Mouse (Mus musculus) granulocyte monocyte progenitor cell, adult 5-6 weeks (primary cell): Measurements from ENCODE around the gene Scaf1. TPM values are rescaled to one million over a fixed set of nuclear protein-coding genes. Genes with fewer than 3 reads are reported as not detected.
"Not testable (repeated sequence)": the region's sequence is repeated elsewhere in the genome, so short reads cannot be mapped to it uniquely, and the experiment has no call there.

Source experiments
- ATAC-seq: replicated peaks from 2 replicates; pipeline ENCODE4 v1.8.0; 2016; ENCODE audit warnings: mild to moderate bottlenecking, moderate TSS enrichment, inconsistent platforms; ENCODE audit not compliant: poor library complexity, severe bottlenecking
- total RNA-seq, 2 experiments: library from RNA; stranded (forward) in 1 of 2; stranded (reverse) in 1 of 2; fragments of 200-712, 200-1000 nt in 1 of 2; fragments of >200 nt in 1 of 2; fragmentation: Nextera tagmentation in 1 of 2; gene quantifications; 2 replicates each; pipeline ENCODE4 v1.2.3; 2014 to 2017

Gene Scaf1
- total RNA-seq, 2 experiments from 2014 or later = 15.7 to 28.6 TPM

GRCm38 (mm10) chr7:45046853-45047350 is 30.7 kb upstream of the Scaf1 start:
- ATAC-seq = no peak

DNA sequence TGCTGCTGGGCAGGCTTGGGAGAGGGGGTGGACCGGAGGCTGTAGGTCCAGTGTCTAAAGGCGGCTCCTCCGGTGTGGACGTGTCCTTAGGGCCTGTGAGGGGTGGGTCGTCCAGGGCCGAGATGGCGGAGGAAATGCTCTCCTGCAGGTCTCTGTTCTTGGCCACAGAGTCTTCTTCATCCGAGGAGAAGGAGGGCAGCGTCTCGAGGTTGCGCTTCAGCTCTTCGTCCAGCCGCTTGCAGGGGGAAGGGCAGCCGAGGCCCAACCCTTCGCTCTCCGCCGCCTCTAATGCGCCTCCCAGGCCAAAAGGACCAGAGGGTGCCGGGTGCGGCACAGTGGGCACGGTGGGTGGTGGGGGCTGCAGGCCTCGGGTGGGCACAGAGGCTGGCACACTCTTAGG is 29.6 kb upstream of the Scaf1 start:
- no peak for ATAC-seq

GRCm38 (mm10) chr7:45043307-45043706 is 27.1 kb upstream of the Scaf1 start:
- ATAC-seq = no peak

- no peak for ATAC-seq
Measured at GRCm38 (mm10) chr7:45040851-45041250, 24.7 kb upstream of the Scaf1 start.

- ATAC-seq = no peak
Measured at GRCm38 (mm10) chr7:45038411-45038810, 22.2 kb upstream of the Scaf1 start.

GRCm38 (mm10) chr7:45037720-45038361 is 21.7 kb upstream of the Scaf1 start:
- peak; percentile 79 for ATAC-seq

DNA sequence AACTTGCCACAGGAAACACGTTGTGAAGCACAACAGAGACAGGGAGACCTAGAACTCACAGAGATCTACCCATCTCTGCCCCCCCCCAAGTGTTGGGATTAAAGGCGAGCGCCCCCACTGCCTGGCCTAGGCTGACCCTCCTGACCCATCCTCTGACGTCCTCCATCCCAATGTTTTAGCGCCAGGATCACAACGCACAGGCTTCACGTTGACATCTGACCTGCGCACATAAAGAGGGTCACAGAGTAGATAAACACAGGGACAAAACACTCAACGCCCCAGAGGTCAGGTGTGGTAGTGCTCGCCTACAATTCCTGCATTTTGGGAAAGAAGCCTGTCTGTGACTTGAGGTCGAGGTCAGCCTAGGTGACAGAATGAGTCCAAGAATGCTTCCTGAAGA is 20.5 kb upstream of the Scaf1 start:
- no peak for ATAC-seq

DNA sequence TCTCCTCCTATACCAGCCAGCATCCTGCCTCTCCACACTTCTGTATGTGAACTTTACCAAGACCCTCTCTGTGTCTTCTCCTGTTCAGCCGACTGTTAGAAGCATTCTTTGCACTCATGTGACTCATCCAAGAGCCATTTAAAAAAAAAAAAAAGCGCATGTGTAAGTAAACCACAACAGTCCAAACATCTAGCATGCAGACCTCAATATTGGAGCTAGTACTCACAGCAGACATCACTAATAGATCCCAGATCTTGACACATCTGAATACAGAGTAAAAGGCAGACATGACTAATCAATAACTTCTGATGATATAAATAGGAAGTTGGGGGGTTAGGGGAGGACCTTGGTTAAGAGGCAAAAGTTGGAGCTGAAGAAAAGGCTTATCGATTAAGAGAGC is 19.5 kb upstream of the Scaf1 start:
- no peak for ATAC-seq

DNA sequence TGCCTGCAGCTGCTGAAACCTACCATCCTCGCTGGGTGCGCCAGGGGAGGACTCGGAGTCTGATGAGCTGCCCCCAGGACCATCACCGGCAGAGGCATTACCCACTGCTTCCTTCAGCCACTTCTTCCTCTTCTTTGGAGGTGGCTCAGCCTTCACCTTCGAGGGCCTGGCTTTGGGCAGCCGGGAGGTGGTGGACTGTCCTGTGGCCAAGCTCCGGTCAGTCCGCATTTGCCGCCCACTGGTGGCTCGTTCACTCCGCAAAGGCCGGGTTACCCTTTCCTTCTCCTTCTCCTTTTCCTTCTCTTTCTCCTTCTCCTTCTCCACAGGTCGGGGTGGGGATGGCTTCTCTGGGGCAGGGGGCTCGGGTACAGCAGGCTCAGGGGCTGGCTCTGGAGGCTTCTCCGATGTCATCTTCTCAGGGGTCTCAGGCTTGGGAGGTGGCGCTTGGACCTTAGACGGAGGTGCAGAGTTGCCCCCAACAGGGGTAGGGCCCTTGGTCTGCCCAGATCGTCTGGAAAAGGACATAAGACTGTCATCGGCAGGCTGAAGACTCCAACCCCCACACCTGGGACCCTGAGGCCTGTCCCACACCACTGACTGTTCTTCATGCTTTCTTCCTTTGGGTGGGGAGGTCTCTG is 17.7 kb upstream of the Scaf1 start:
- ATAC-seq = no peak

DNA sequence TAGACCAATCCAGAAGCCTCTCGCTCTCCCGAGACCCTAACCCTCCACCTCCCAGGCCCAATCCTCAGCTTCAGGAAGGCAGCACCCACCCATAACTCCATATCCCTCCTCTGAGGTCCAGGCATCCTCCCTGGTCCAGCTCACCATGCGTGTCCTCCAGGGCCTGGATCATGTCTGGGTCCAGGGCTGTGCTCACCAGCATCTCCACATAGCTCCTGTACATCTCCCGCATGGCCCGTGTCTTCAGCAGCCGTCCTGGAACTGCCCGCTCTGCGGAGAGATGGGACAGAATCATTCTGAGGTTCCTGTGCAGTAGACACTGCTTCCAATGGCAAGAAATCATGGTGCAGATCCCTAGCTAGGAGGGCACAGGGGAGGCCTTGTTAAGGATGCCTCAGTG is 14.7 kb upstream of the Scaf1 start:
- no peak for ATAC-seq

- ATAC-seq = no peak
Measured at GRCm38 (mm10) chr7:45029995-45030394, 13.8 kb upstream of the Scaf1 start.

DNA sequence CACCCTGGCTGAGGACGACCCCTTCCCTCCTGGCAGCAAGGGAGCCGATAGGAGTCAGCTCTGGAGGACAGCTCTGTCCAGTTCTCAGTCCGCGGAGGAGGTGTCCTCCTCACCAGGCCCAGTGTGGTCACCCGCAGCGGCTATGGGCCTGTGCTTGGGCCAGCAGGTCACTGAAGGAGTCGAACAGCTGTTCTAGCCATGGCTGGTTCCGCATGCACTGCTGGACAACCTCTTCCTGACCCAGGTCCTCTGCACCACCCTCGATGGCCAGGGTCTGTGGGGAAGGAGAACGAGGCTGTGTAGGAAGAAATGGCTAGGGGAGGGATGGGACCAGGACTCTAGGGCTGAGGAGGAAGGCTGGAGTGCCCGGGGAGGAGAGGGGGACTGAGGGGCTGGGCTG is 12.2 kb upstream of the Scaf1 start:
- no peak for ATAC-seq

- ATAC-seq = no peak
Measured at GRCm38 (mm10) chr7:45027761-45028160, 11.6 kb upstream of the Scaf1 start.

DNA sequence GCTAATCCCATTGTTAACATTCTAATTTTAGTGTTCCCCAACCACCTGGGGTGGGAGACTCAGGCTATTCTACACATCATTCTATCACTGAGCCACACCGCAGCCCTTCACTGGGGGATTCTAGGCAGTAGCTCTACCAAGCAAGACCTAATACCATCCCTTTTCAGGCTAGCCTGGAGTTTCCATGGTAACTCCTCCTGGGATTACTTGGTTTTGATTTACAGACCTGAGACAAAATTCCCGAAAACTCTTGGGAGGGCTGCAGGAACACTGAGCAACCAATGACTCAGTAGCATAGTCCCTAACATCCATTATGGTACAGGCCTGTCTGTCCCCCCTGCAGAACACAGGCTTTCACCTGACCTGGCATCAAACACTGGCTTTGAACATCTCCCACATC is 10.1 kb upstream of the Scaf1 start:
- ATAC-seq = no peak

DNA sequence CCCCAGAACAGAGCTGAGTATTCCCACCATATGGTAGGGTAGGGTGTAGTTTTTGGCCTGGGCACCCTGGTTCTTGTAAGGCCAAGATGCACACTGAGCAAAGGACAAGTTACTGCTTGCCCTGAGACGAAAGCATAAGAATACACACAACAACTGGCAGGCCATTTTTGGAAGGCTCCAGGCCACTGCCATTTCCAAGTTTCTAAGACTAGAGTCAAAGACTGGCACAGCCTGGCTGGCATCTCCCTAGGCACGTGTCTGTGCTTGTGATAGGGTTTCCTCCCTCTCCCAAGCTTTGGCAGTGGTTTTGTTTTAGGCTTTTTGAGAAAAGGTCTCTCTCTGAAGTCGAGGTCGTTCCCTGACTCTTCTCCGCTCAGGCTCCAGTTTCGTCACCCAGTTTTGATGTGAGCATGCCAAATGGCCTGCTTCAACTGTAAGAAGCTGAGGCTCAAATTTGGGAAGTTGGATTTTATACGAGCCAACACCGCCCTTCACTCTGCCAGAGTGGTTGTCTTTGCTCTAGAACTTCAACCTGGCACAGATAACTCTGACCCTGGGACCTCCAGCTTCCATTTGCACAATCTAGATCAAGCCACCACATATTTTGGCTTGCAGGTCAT is 9.5 kb upstream of the Scaf1 start:
- ATAC-seq = no peak

DNA sequence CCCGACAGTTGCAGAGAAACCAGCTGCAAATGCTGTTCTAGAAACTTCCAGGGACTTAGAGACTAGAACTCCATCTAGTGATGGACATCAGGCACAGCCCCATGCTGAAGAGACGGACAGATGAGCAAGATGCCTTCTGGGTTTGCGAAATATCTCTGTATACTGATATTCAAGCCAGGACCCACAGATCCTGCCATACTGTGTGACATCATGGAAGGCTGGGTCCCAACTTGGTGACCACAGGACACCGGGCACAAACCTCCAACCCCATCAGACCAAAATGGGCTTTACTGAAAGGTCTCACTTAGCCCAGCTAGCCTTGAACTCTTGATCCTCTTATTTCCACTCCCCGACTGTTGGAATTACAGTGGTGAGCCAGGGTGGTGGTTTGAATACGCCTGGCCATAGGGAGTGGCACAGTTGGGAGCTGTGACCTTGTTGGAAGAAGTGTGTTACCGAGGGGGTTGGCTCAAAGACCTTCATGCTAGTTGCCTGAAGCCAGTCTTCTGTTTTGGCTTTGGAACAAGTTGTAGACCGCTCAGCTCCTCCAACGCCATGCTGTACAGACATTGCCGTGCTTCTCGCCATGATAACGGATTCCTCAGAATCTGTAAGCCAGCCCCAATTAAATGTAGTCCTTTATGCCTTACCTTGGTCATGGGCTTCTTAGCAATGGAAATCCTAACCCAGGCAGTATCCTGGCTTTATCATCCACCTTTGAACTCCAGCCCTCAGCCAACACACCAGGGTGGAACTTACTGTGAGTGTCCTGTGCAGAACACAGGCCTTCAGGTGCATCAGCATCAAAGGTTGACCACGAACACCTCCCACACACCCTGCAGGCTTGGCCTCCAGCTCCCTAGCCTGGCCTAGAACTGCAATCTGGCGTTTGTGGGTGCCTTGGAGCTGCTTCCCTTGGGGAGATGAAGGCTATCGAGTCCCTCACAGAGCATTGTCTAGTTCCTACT is 8.4 kb upstream of the Scaf1 start:
- ATAC-seq = peak; percentile 54

- not testable (repeated sequence) for ATAC-seq
Measured at GRCm38 (mm10) chr7:45023711-45024110, 7.5 kb upstream of the Scaf1 start.

DNA sequence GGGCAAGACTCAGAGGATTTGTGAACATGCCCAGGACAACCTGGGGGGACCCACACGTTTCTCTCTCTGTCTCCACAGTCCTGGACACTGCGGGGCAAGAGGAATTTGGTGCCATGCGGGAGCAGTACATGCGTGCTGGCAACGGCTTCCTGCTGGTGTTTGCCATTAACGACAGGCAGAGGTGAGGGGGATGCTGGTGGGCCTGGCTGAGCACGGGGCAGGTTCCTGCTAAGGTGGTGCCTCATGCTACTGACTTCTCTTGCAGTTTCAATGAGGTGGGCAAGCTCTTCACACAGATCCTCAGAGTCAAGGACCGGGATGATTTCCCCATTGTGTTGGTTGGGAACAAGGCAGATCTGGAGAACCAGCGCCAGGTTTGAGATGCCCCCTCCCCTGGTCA is 4.1 kb upstream of the Scaf1 start:
- ATAC-seq = no peak

DNA sequence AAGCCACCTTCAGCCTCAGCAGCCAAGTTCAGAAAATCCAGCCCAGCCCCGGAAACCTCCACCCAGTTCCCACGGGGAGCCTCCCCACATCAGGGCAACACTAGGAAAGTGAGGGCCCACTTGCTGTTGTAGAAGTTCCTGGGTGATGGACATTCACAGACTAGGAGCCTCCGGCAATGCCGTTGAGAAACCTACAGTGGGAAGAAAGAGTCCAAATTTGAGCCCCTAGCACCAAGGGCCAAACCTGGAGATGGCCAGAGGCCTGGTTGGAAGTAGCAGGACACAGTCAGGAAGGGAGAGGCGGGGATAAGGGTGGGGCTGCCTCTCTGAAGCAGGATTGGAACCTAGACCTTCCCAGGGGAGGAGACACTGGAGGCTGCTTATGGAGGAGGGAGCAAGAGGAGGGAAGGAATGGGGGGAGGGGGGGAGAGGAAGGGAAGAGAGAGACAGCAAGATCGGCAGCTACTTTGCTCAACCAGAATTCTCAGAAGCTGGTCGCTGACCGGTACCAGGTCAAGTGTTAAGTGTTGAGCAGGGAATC is 2.9 kb upstream of the Scaf1 start:
- ATAC-seq = no peak
